Comparison of ENCODE assay signal across 21 mouse cellular contexts in genomic region chr19:10479541-10479940, GRCm38 (mm10). TPM values are rescaled to one million over a fixed set of nuclear protein-coding genes. Genes with fewer than 3 reads are reported as not detected.
"Had no signal": no experiment of that assay in that cellular context is flagged by ENCODE, and none has a peak within 500 bp of the region (broad histone marks: within the 10 kb centered on the region; RNA-seq: fewer than 3 reads in every experiment).

No protein-coding gene starts in this region.

- H3K9me3 ChIP-seq: liver, embryonic 13.5 days; liver, embryonic 15.5 days; midbrain, embryonic 10.5 days; midbrain, embryonic 12.5 days; neural tube, embryonic 13.5 days; neural tube, embryonic 15.5 days; stomach, embryonic 15.5 days had no signal

- DNase-seq: liver, embryonic 13.5 days; lung, adult 18-20 months; lung, embryonic 14.5 days; lung, postnatal 10 days; lung, postnatal 4 days; midbrain, embryonic 14.5 days; retina, postnatal 1 day; right cerebral cortex, adult 18-20 months; right cerebral cortex, postnatal 14 days; thymus, postnatal 25 days had no signal

- H3K36me3 ChIP-seq: liver, embryonic 13.5 days; liver, embryonic 15.5 days; midbrain, embryonic 10.5 days; midbrain, embryonic 12.5 days; neural tube, embryonic 13.5 days; neural tube, embryonic 15.5 days; stomach, embryonic 15.5 days had no signal

- ATAC-seq: midbrain, embryonic 16.5 days had no signal

- H3K27ac ChIP-seq: liver, embryonic 13.5 days; liver, embryonic 15.5 days; midbrain, embryonic 10.5 days; midbrain, embryonic 12.5 days; neural tube, embryonic 13.5 days; neural tube, embryonic 15.5 days; stomach, embryonic 15.5 days; stomach, postnatal 0 days had no signal

- H3K4me3 ChIP-seq: liver, embryonic 13.5 days; liver, embryonic 15.5 days; midbrain, embryonic 10.5 days; midbrain, embryonic 12.5 days; myocyte; neural tube, embryonic 13.5 days; neural tube, embryonic 15.5 days; stomach, embryonic 15.5 days had no signal

- H3K4me2 ChIP-seq: liver, embryonic 13.5 days; liver, embryonic 15.5 days; lung, embryonic 14.5 days; midbrain, embryonic 12.5 days; neural tube, embryonic 13.5 days; neural tube, embryonic 15.5 days; stomach, embryonic 15.5 days had no signal

- H3K27me3 ChIP-seq: neural tube, embryonic 13.5 days; neural tube, embryonic 15.5 days; stomach, embryonic 15.5 days had no signal

- H3K4me1 ChIP-seq: liver, embryonic 13.5 days; liver, embryonic 15.5 days; stomach, embryonic 15.5 days had no signal

- H3K9ac ChIP-seq: liver, embryonic 13.5 days; liver, embryonic 15.5 days; lung, embryonic 14.5 days; midbrain, embryonic 12.5 days; neural tube, embryonic 13.5 days; neural tube, embryonic 15.5 days; stomach, embryonic 15.5 days had no signal

RNA-seq across cellular contexts. Expression of gene Ppp1r32, which starts 3.2 kb away (rescaled TPM):
- polyA plus RNA-seq: liver, embryonic 13.5 days; liver, embryonic 15.5 days; lung, embryonic 14.5 days had no signal

RNA-seq across cellular contexts. Expression of gene Lrrc10b, which starts 22.3 kb away (rescaled TPM):
- total RNA-seq: megakaryocyte, adult 5-6 weeks; megakaryocyte-erythroid progenitor cell, adult 5-6 weeks had no signal
